Mouse (Mus musculus) cerebellum, adult 2 months (tissue): Measurements from ENCODE around the gene Arhgef33.

Experiments
- CTCF ChIP-seq: fragments of 200-500 bp; IDR thresholded peaks from 2 replicates; pipeline ENCODE4 v1.5.1; 2011; ENCODE audit warnings: low read depth, mild to moderate bottlenecking, control low read depth, low read length, moderate library complexity, borderline replicate concordance; ENCODE audit not compliant: insufficient read depth
- POLR2A ChIP-seq: fragments of 200-500 bp; IDR thresholded peaks from 2 replicates; pipeline ENCODE4 v1.6.1; 2011; ENCODE audit warnings: low read length, control low read depth, borderline replicate concordance; ENCODE audit not compliant: insufficient read depth

DNA sequence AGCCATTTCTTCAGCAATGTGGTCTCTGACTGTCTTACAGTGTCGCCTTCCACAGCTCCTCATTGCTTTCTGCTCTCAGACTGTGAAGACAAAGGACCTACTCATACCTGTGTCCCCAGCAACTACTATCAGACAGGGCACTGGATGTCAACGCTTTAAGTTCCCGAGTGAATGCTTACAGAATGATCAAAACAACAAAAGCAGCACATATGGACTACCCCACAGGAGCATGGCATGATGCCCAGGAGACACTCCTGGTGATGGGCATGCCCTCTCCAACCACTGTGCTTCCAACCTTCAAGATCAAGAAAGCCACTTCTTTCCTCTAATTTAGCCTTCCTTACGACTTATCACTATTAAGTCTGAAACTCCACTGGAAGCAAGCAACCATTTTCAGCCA is 40.1 kb upstream of the Arhgef33 start:
- TF ChIP-seq CTCF (no peak), POLR2A (no peak)
